Mouse (Mus musculus) spleen, postnatal 4 days (tissue): ENCODE data around the gene Ehd2.

ENCODE experiments used
- DNase-seq, 2 experiments: peaks; one replicate each; pipeline ENCODE4 v3.0.0; 2022; ENCODE audit warnings: low spot score in 2 of 2

Gene Ehd2

GRCm38 (mm10) chr7:15967312-15967711 is at the start of gene Ehd2:
TSS of gene Ehd2 (minus strand) at chr7:15967567.
- peak; percentile 68 to 91 for DNase-seq

- no peak for DNase-seq
Observed at GRCm38 (mm10) chr7:16015384-16015783, 48.0 kb upstream of the Ehd2 start.

GRCm38 (mm10) chr7:16014521-16015175 is 47.3 kb upstream of the Ehd2 start:
- DNase-seq = no peak

- no peak for DNase-seq
Observed at GRCm38 (mm10) chr7:16013722-16014275, 46.4 kb upstream of the Ehd2 start.

- peak; percentile 43 to 78 for DNase-seq
Observed at GRCm38 (mm10) chr7:16012576-16013263, 45.4 kb upstream of the Ehd2 start.

GRCm38 (mm10) chr7:16011418-16012085 is 44.2 kb upstream of the Ehd2 start:
- no peak for DNase-seq

GRCm38 (mm10) chr7:16010649-16011048 is 43.3 kb upstream of the Ehd2 start:
- DNase-seq = no peak

- no peak for DNase-seq
Observed at GRCm38 (mm10) chr7:16009636-16010035, 42.3 kb upstream of the Ehd2 start.

- no peak for DNase-seq
Observed at GRCm38 (mm10) chr7:16005020-16005419, 37.7 kb upstream of the Ehd2 start.

- DNase-seq = no peak
Observed at GRCm38 (mm10) chr7:16004177-16004856, 37.0 kb upstream of the Ehd2 start.

GRCm38 (mm10) chr7:16003032-16003431 is 35.7 kb upstream of the Ehd2 start:
- DNase-seq = no peak

GRCm38 (mm10) chr7:16002171-16002570 is 34.8 kb upstream of the Ehd2 start:
- DNase-seq = no peak

GRCm38 (mm10) chr7:16001691-16002090 is 34.3 kb upstream of the Ehd2 start:
- no peak for DNase-seq

- no peak for DNase-seq
Observed at GRCm38 (mm10) chr7:15993789-15994188, 26.4 kb upstream of the Ehd2 start.

GRCm38 (mm10) chr7:15993152-15993551 is 25.8 kb upstream of the Ehd2 start:
- DNase-seq = no peak

- no peak for DNase-seq
Observed at GRCm38 (mm10) chr7:15991764-15992163, 24.4 kb upstream of the Ehd2 start.

GRCm38 (mm10) chr7:15987661-15988356 is 20.4 kb upstream of the Ehd2 start:
- no peak for DNase-seq

GRCm38 (mm10) chr7:15982729-15983407 is 15.5 kb upstream of the Ehd2 start:
- no peak for DNase-seq

GRCm38 (mm10) chr7:15981538-15981937 is 14.2 kb upstream of the Ehd2 start:
- DNase-seq = no peak

GRCm38 (mm10) chr7:15980246-15980645 is 12.9 kb upstream of the Ehd2 start:
- no peak for DNase-seq

- peak in 1 of 2 experiments; percentile 41 for DNase-seq
Observed at GRCm38 (mm10) chr7:15975904-15976303, 8.5 kb upstream of the Ehd2 start.
